Mouse (Mus musculus) limb, embryonic 12.5 days (tissue): ENCODE measurements around the gene Chd4. TPM values are rescaled to one million over a fixed set of nuclear protein-coding genes. Genes with fewer than 3 reads are reported as not detected.
A peak's percentile ranks its signal among the peaks of the same experiment; 100 is the strongest.
"Not testable (repeated sequence)": the region's sequence is repeated elsewhere in the genome, so short reads cannot be mapped to it uniquely, and the experiment has no call there.

Source experiments
- ATAC-seq: fragments of 200-750 bp; cut with Nextera tagmentation; 2 replicates; pipeline ENCODE4 v1.8.0; 2017; ENCODE audit warnings: low read depth, moderate TSS enrichment; ENCODE audit not compliant: insufficient number of reproducible peaks, insufficient read depth, low FRiP score, low TSS enrichment
- H3K27ac ChIP-seq: fragments of 300-500 bp; sonication (generic); 2 replicates; pipeline ENCODE4 v1.5.1; 2016; ENCODE audit warnings: mild to moderate bottlenecking, moderate library complexity
- H3K27me3 ChIP-seq: fragments of 300-500 bp; sonication (generic); 2 replicates; pipeline ENCODE4 v1.6.1; 2016; ENCODE audit warnings: mild to moderate bottlenecking, moderate library complexity
- H3K36me3 ChIP-seq: fragments of 300-500 bp; sonication (generic); 2 replicates; pipeline ENCODE4 v1.6.1; 2016; ENCODE audit warnings: mild to moderate bottlenecking, moderate library complexity
- H3K4me1 ChIP-seq: fragments of 300-500 bp; sonication (generic); replicated peaks from 2 replicates; pipeline ENCODE4 v1.6.1; 2016
- H3K4me2 ChIP-seq: fragments of 300-500 bp; sonication (generic); 2 replicates; pipeline ENCODE4 v1.6.1; 2016; ENCODE audit warnings: mild to moderate bottlenecking, moderate library complexity
- H3K4me3 ChIP-seq: fragments of 300-500 bp; sonication (generic); replicated peaks from 2 replicates; pipeline ENCODE4 v1.5.1; 2016; ENCODE audit warnings: mild to moderate bottlenecking
- H3K9ac ChIP-seq: fragments of 300-500 bp; sonication (generic); replicated peaks from 2 replicates; pipeline ENCODE4 v1.6.1; 2016; ENCODE audit warnings: mild to moderate bottlenecking, moderate library complexity
- H3K9me3 ChIP-seq: fragments of 300-500 bp; sonication (generic); 2 replicates; pipeline ENCODE4 v1.6.1; 2016; ENCODE audit warnings: mild to moderate bottlenecking, moderate library complexity
- WGBS: fragments of 180-500 bp; shearing (Covaris S2); methylation state at CpG from one replicate; pipeline ENCODE4 v1.1.7; 2016; 5-methylcytosine and 5-hydroxymethylcytosine counted together
- polyA plus RNA-seq: library from polyadenylated mRNA; unstranded; fragments of >200 nt; fragmentation: Nextera tagmentation; extraction: Ambion mirVana; gene quantifications from 2 replicates; pipeline ENCODE4 v1.2.1, GENCODE M21; 2016

The Chd4 gene
- polyA plus RNA-seq, 1 experiment from 2014 or later = 106 TPM

DNA sequence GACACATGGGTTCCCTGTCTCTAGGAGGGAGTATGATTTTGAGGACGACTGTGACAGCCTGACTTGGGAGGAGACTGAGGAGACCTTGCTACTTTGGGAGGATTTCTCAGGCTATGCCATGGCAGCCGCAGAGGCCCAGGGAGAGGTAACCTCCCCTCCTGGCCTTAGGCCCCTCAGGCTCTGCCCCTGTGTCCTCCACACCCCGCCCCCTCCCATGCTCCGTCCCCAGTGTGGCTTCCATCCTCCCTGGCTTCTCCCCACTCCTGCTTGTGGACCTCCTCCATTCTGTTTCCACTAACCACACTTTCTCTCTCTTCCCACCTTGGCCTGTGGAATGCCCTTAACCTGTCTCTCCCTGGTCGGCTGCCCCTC, 57.2 kb downstream of the Chd4 start:
- Histone ChIP-seq H3K4me1 (0 out of 2 replicates have a peak, but pooled peaks cover 8% of the 10 kb centered on the region), H3K36me3 (peaks cover 81% of the 10 kb centered on the region), H3K27me3 (no peaks in the 10 kb centered on the region), H3K9ac (no peak overlapping the region), H3K4me2 (no peak overlapping the region), H3K4me3 (no peak overlapping the region), H3K9me3 (no peaks in the 10 kb centered on the region), H3K27ac (no peak overlapping the region)
- ATAC-seq = no peak
- WGBS = 88% methylated on average over 5 of the region's 5 CpGs

DNA sequence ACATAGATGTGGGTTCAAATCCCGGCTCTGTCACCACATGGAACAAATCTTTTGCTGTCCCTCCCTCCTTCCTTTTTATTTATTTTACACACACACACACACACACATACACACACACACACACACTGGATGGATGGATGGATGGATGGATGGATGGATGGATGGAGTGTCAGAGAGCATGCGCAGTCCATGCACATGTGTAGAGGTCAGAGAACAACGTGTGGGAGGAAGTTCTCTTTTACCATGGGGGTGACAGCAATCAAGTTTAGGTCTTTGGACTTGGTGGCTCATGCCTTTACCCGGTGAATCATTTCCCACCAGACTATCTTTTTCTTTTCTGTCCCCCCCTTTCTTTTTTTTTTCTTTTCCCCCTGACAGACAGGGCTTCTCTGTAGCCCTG, 57.9 kb downstream of the Chd4 start:
- Histone ChIP-seq H3K4me3 (no peak overlapping the region), H3K9ac (no peak overlapping the region), H3K27me3 (no peaks in the 10 kb centered on the region), H3K4me2 (no peak overlapping the region), H3K27ac (no peak overlapping the region), H3K9me3 (no peaks in the 10 kb centered on the region), H3K4me1 (0 out of 2 replicates have a peak, but pooled peaks cover 5% of the 10 kb centered on the region), H3K36me3 (peaks cover 82% of the 10 kb centered on the region)
- ATAC-seq = no peak
- WGBS = 91% methylated on average over 4 of the region's 4 CpGs

DNA sequence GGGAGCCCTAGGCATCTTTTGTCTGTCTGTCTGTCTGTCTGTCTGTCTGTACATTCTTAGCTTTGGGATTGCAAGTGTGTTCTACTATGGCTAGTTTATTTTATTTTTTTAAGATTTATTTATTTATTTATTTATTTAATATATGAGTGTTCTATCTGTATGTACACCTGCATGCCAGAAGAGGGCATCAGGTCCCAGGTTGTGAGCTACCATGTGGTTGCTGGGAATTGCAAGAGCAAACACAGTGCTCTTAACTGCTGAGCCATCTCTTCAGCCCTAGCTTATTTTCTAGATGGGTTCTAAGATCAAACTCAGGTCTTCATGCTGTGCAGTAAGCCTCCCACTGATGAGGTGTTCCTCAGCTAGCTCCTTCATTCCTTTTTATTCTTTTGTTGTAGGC, 58.8 kb downstream of the Chd4 start:
- Histone ChIP-seq H3K9me3 (no peaks in the 10 kb centered on the region), H3K36me3 (peaks cover 84% of the 10 kb centered on the region), H3K9ac (no peak overlapping the region), H3K27me3 (no peaks in the 10 kb centered on the region), H3K27ac (no peak overlapping the region), H3K4me3 (no peak overlapping the region), H3K4me1 (no peaks in the 10 kb centered on the region), H3K4me2 (no peak overlapping the region)
- no peak for ATAC-seq

DNA sequence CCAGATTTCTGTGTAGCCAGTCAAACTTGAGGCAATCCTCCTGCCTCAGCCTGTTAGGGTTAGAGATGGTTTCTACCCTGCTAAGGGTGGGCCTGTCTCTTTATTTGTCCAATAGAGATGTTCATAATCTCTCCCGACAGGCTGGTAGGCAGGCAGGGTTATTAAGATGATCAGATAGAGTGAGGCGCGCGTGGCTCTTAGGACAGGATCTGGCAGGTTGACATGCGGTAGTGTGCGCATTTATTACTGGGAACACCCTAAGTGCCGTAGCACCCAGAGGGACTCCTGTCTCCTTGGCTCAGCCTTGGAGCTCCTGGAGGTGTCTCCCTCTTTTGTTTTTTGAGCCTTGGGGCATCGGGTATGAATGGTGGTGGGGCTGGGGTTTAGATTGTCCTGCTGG, 59.5 kb downstream of the Chd4 start:
- H3K4me3 ChIP-seq = no peak overlapping the region
- H3K4me2 ChIP-seq = no peak overlapping the region
- H3K9ac ChIP-seq = no peak overlapping the region
- H3K36me3 ChIP-seq = peaks cover 88% of the 10 kb centered on the region
- H3K27ac ChIP-seq = no peak overlapping the region
- H3K4me1 ChIP-seq = no peaks in the 10 kb centered on the region
- no peaks in the 10 kb centered on the region for H3K9me3 ChIP-seq
- 87% methylated on average over 8 of the region's 8 CpGs for WGBS
- H3K27me3 ChIP-seq = no peaks in the 10 kb centered on the region
- ATAC-seq = no peak

DNA sequence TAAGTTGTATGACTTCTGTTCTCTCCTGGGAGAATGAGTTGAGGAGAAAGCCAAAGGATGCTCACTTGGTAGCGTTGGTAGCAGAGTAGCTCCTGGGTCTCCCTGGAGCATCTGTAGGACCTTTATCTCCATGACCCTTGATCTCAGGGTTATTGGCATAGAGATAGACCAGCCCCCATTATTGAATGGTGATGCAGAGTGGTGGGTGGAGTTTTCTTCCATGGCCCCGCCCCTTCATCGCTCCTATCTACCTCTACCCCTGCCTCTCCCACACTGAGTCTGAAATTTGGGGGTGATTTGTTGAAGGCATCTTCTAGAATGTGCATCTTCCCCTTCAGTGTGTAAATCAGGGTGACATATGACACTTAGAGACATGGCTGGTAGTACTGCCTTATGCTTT, 60.7 kb downstream of the Chd4 start:
- H3K9me3 ChIP-seq = no peaks in the 10 kb centered on the region
- H3K4me2 ChIP-seq = no peak overlapping the region
- H3K36me3 ChIP-seq = peaks cover 93% of the 10 kb centered on the region
- peaks cover 10% of the 10 kb centered on the region for H3K4me1 ChIP-seq
- no peak overlapping the region for H3K27ac ChIP-seq
- H3K27me3 ChIP-seq = no peaks in the 10 kb centered on the region
- no peak overlapping the region for H3K4me3 ChIP-seq
- H3K9ac ChIP-seq = no peak overlapping the region
- WGBS = 83% methylated on average over 3 of the region's 3 CpGs
- no peak for ATAC-seq

DNA sequence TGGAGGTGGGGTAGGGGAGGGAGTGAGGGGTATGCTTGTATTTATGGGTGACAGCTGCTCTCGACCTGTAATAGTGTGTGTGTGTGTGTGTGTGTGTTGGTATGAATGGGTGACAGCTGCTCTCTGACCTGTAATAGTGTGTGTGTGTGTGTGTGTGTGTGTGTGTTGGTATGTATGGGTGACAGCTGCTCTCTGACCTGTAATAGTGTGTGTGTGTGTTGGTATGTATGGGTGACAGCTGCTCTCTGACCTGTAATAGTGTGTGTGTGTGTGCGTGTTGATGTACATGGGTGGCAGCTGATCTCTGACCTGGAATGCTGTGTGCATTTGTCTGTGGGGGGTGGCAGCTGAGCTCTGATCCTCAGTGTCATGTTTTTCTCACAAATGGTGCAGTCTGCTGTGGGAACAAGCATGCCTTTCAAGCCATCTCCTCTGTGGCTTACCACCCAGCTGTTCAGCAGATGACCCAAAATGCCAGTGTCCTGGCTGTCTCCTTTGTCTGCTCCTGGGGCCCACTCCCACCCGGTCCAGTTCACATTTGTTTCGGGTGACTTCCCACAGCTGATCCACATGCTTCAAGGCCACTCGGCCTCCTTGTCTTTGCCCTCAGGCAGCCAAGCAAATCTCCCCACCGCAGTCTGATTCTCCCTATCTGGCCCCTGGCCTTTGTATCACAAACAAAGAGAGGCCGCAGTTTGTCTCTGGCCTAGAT, 61.3 kb downstream of the Chd4 start:
- H3K36me3 ChIP-seq = peaks cover 92% of the 10 kb centered on the region
- 77% methylated on average over 7 of the region's 7 CpGs for WGBS
- no peaks in the 10 kb centered on the region for H3K27me3 ChIP-seq
- no peak overlapping the region for H3K9ac ChIP-seq
- no peak overlapping the region for H3K4me3 ChIP-seq
- no peaks in the 10 kb centered on the region for H3K9me3 ChIP-seq
- no peak overlapping the region for H3K4me2 ChIP-seq
- 0 out of 2 replicates have a peak, but pooled peaks have one; percentile 11 for ATAC-seq
- 0 out of 2 replicates have a peak overlapping the region, but pooled peaks have one; percentile 41 for H3K27ac ChIP-seq
- peaks cover 14% of the 10 kb centered on the region for H3K4me1 ChIP-seq

DNA sequence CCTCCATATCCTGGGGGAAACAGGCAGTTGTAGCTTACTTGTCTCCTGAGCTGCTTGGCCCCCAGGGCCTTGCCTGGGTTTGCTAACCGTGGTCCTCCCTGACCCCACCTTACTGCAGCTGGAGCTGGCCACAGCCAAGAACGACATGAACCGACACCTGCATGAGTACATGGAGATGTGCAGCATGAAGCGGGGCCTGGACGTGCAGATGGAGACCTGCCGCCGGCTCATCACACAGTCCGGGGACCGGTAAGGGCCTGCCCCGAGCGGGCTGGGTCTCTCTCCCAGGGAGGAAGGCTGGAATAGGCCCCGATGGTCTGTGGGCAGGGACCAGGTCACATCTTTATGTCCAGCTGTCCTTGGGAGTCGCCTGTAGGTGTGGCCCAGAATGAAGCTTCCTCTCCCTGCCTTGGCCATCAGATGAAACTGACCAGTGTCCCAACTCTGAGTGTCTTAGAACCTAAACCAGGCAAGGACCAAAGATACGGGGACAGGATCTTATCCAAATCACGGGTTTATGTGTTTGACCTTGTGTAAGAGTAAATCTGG, 63.2 kb downstream of the Chd4 start:
- Histone ChIP-seq H3K9me3 (no peaks in the 10 kb centered on the region), H3K27ac (peak overlapping the region; percentile 64), H3K4me2 (no peak overlapping the region), H3K27me3 (no peaks in the 10 kb centered on the region), H3K36me3 (peaks cover 92% of the 10 kb centered on the region), H3K4me3 (no peak overlapping the region), H3K9ac (no peak overlapping the region), H3K4me1 (peaks cover 30% of the 10 kb centered on the region)
- WGBS = 83% methylated on average over 15 of the region's 15 CpGs
- ATAC-seq = no peak

DNA sequence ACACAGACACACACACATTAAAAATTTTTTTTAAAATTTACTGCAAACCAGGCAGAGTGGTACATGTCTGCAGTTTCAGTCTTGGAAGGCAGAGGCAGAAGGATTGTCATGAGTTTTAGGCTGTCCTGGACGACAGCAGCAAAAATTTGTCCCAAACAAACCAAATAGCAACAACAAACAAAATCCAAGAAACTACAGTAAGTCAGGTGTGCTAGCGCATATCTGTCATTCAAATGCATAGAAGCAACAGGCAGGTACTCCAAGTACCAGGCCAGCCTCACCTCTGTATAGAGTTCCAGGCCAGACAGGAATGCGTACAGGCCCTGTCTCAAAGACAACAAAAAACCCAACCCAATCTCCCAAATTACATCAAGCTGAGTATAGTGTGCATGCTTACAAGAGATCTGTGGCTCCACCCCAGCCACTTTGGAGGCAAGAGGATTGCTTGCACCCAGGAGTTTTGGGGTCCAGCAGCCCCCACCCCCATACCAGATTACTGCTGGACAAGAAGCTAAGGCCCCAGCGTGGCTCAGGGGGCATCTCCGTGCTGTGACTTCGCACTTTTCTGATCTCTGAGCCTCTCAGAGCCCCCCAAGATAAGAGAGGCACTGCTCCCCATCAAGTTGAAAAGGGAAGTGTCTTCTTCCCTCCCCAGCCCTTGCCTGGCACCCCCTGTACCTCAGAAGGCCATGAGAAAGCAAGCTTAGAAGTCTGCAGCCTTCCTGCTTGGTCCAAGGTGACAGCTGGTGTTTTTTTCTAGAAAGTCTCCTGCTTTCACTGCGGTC, 64.2 kb downstream of the Chd4 start:
- no peak overlapping the region for H3K9ac ChIP-seq
- WGBS = 87% methylated on average over 7 of the region's 7 CpGs
- peak overlapping the region; percentile 64; the same call in 1 of the 2 replicates for H3K27ac ChIP-seq
- no peak overlapping the region for H3K4me2 ChIP-seq
- peaks cover 93% of the 10 kb centered on the region for H3K36me3 ChIP-seq
- no peaks in the 10 kb centered on the region for H3K27me3 ChIP-seq
- no peak overlapping the region for H3K4me3 ChIP-seq
- no peak for ATAC-seq
- no peaks in the 10 kb centered on the region for H3K9me3 ChIP-seq
- peaks cover 31% of the 10 kb centered on the region for H3K4me1 ChIP-seq

DNA sequence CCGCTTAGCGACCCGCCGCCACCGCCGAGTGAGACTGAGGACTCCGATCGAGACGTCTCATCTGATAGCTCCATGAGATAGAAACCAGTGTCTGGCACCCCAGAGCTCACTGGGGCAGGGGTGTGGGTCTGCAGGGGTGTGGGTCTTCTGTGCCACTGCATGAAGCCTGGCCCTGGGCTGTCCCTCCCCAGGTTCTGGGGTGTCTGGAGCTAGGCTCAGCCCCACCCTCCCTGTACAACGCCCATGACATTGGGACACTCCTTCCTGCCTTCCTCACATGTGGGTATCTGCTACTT, 64.7 kb downstream of the Chd4 start:
- H3K4me1 ChIP-seq = peaks cover 31% of the 10 kb centered on the region
- peak overlapping the region; percentile 62; the same call in 1 of the 2 replicates for H3K27ac ChIP-seq
- H3K9ac ChIP-seq = no peak overlapping the region
- no peaks in the 10 kb centered on the region for H3K27me3 ChIP-seq
- peaks cover 88% of the 10 kb centered on the region for H3K36me3 ChIP-seq
- ATAC-seq = no peak
- 64% methylated on average over 10 of the region's 10 CpGs for WGBS
- H3K4me3 ChIP-seq = no peak overlapping the region
- H3K9me3 ChIP-seq = no peaks in the 10 kb centered on the region
- H3K4me2 ChIP-seq = no peak overlapping the region

DNA sequence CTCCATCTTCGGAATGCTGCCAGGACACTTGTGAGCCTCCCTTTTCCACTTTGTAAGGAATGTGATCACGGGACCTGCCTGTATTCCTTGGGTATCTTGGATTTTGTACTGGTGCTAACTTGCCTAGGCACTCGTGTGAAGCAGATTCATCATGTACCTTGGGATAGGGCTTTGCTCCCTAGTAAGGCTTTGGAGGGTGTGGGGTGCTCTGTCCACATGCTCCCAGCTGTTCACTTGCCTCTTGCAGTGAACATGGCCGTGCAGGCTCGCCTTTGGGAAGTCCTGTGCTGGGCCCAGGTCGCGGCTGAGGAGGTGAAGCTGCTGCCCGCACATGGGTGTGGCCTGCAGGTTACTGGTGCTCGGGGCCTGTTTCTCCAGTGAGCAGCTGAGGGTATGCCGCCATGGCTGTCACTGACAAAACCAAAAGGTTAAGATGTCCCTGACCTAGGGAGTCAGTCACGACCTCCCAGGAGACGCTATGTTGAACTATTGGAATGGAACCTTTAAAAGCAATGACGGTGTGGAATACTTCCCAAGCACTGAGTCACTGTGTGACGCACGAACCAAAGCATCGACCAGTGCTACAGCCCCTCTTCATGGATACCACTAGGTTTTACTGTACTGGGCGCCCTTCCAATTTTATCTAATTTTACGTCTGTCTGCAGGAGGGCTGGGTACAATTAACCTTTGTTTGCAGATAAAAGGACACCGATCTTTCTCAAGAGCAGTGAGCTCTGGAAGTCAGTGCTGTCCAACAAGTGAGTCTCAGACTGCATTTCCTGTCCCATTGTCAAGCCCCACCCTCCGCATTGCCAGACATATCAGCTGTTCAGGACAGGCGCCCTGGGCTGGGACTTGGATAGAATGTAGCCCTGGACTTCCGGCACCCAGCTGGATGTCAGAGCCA, 65.3 kb downstream of the Chd4 start:
- H3K4me3 ChIP-seq = no peak overlapping the region
- H3K9ac ChIP-seq = no peak overlapping the region
- peak overlapping the region; percentile 62 for H3K27ac ChIP-seq
- peaks cover 34% of the 10 kb centered on the region for H3K4me1 ChIP-seq
- H3K4me2 ChIP-seq = no peak overlapping the region
- H3K27me3 ChIP-seq = no peaks in the 10 kb centered on the region
- H3K36me3 ChIP-seq = peaks cover 82% of the 10 kb centered on the region
- 19% methylated on average over 22 of the region's 22 CpGs for WGBS
- no peaks in the 10 kb centered on the region for H3K9me3 ChIP-seq
- ATAC-seq = no peak

DNA sequence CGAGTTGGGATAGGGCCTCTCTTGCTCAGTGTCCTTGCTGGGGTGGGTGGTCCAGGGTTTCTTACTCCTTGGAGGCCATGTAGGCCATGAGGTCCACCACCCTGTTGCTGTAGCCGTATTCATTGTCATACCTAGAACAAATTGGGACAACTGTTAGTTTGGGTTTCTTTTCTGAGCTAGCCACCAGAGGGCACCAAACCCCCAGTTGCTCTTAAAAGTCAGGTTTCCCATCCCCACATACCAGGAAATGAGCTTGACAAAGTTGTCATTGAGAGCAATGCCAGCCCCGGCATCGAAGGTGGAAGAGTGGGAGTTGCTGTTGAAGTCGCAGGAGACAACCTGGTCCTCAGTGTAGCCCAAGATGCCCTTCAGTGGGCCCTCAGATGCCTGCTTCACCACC, 66.2 kb downstream of the Chd4 start:
- Histone ChIP-seq H3K36me3 (peaks cover 74% of the 10 kb centered on the region), H3K4me1 (peaks cover 42% of the 10 kb centered on the region), H3K4me2 (0 out of 2 replicates have a peak overlapping the region, but pooled peaks have one; percentile 94)
- H3K27me3 ChIP-seq, H3K9me3 ChIP-seq, H3K27ac ChIP-seq, ATAC-seq, H3K4me3 ChIP-seq, H3K9ac ChIP-seq: not testable (repeated sequence)
- WGBS = 9% methylated on average over 4 of the region's 5 CpGs
